Comparison of ENCODE assay signal across 10 mouse cellular contexts in genomic region chr16:53266116-53266515, GRCm38 (mm10).
DNase-seq lines count a peak whose midpoint lies in the region; ATAC-seq and TF ChIP-seq lines count a peak whose summit lies in the region.
"Had no signal": no experiment of that assay in that cellular context is flagged by ENCODE, and none has a peak within 500 bp of the region (broad histone marks: within the 10 kb centered on the region; RNA-seq: fewer than 3 reads in every experiment).

No protein-coding gene starts in this region.

- DNase-seq in Muller cell, postnatal 12 days (ENCODE audit: inconsistent ontology term), result peak; percentile 24
- DNase-seq in cerebellum, postnatal 10 days, result peak; percentile 84 to 87
- peak; percentile 22 to 59 for DNase-seq in heart, postnatal 36 days
- peak; percentile 54 to 74 for DNase-seq in left cerebral cortex, adult 2 months (ENCODE audit: extremely low spot score in 1 of 2, low spot score in 2 of 2)
- DNase-seq in naive thymus-derived CD4-positive, alpha-beta T cell, adult 2 months (ENCODE audit: low read depth), result peak; percentile 44
- DNase-seq in urinary bladder, postnatal 25 days (ENCODE audit: low spot score), result peak; percentile 42

- 20% methylated on average over 3 of the region's 3 CpGs for WGBS in intestine, postnatal 0 days
- WGBS in intestine, embryonic 16.5 days, result 16% methylated on average over 3 of the region's 3 CpGs

- H3K27me3 ChIP-seq in intestine, postnatal 0 days (replicated peaks; ENCODE audit: control insufficient read depth, insufficient read depth, low read length), result no peaks in the 10 kb centered on the region
- H3K27me3 ChIP-seq in intestine, embryonic 16.5 days (replicated peaks; ENCODE audit: control insufficient read depth, insufficient read depth, low read length), result no peaks in the 10 kb centered on the region
- H3K27me3 ChIP-seq: embryonic facial prominence, embryonic 15.5 days had no signal

- TF ChIP-seq CTCF in intestine, postnatal 0 days (IDR thresholded peaks at IDR 0.05; ENCODE audit: low read depth), result peak; percentile 79
- TF ChIP-seq CTCF in left cerebral cortex, adult 2 months (IDR thresholded peaks at IDR 0.05), result peak; percentile 87

- no peaks in the 10 kb centered on the region for H3K36me3 ChIP-seq in intestine, postnatal 0 days (ENCODE audit: control insufficient read depth, insufficient read depth)
- H3K36me3 ChIP-seq in intestine, embryonic 16.5 days (ENCODE audit: control insufficient read depth, insufficient read depth, low read length), result no peaks in the 10 kb centered on the region
- H3K36me3 ChIP-seq: embryonic facial prominence, embryonic 15.5 days had no signal

- H3K9ac ChIP-seq in intestine, postnatal 0 days (ENCODE audit: low read depth, low read length), result no peak overlapping the region
- H3K9ac ChIP-seq in intestine, embryonic 16.5 days (ENCODE audit: low read depth, low read length), result no peak overlapping the region
- H3K9ac ChIP-seq: embryonic facial prominence, embryonic 15.5 days had no signal

- no peak for ATAC-seq in intestine, postnatal 0 days
- ATAC-seq in intestine, embryonic 16.5 days, result no peak

- no peak overlapping the region for H3K4me3 ChIP-seq in intestine, postnatal 0 days (ENCODE audit: low read depth, low read length)
- H3K4me3 ChIP-seq in intestine, embryonic 16.5 days (ENCODE audit: low read length), result no peak overlapping the region
- H3K4me3 ChIP-seq in left cerebral cortex, adult 2 months, result no peak overlapping the region
- H3K4me3 ChIP-seq: embryonic facial prominence, embryonic 15.5 days; myocyte had no signal

- H3K4me2 ChIP-seq in intestine, postnatal 0 days (replicated peaks; ENCODE audit: low read depth), result no peak overlapping the region
- no peak overlapping the region for H3K4me2 ChIP-seq in intestine, embryonic 16.5 days (ENCODE audit: low read depth, low read length)
- H3K4me2 ChIP-seq: embryonic facial prominence, embryonic 15.5 days had no signal

- no peaks in the 10 kb centered on the region for H3K9me3 ChIP-seq in intestine, postnatal 0 days (ENCODE audit: control insufficient read depth)
- H3K9me3 ChIP-seq in intestine, embryonic 16.5 days (ENCODE audit: control insufficient read depth, low read length), result no peaks in the 10 kb centered on the region
- H3K9me3 ChIP-seq: embryonic facial prominence, embryonic 15.5 days had no signal

- H3K27ac ChIP-seq in intestine, postnatal 0 days (ENCODE audit: low read depth, low read length), result no peak overlapping the region
- no peak overlapping the region for H3K27ac ChIP-seq in intestine, embryonic 16.5 days (ENCODE audit: low read length)
- no peak overlapping the region for H3K27ac ChIP-seq in left cerebral cortex, adult 2 months
- H3K27ac ChIP-seq: embryonic facial prominence, embryonic 15.5 days had no signal

- intact Hi-C loops in heart, postnatal 36 days (cut with DNase I), result loop anchor here (1.0 kb wide), 2 partner anchors 813 to 955 kb away; no protein-coding TSS in a partner anchor
- intact Hi-C loops in left cerebral cortex, adult 2 months (cut with DNase I), result loop anchor here (1.0 to 10.0 kb wide), 4 partner anchors 813 to 1719 kb away; no protein-coding TSS in a partner anchor

- no peaks in the 10 kb centered on the region for H3K4me1 ChIP-seq in intestine, postnatal 0 days (replicated peaks; ENCODE audit: control insufficient read depth, insufficient read depth, low read length)
- no peaks in the 10 kb centered on the region for H3K4me1 ChIP-seq in intestine, embryonic 16.5 days (ENCODE audit: control insufficient read depth, insufficient read depth, low read length)
- H3K4me1 ChIP-seq: embryonic facial prominence, embryonic 15.5 days had no signal

Comparison
In these comparisons a context has a peak if more than half of its experiments do, and no peak if none do; other contexts are left out.
1. DNase-seq: peak in every context shown above with its lines; median percentile 86 in cerebellum, postnatal 10 days; 64 in left cerebral cortex, adult 2 months; 44 in naive thymus-derived CD4-positive, alpha-beta T cell, adult 2 months; 42 in urinary bladder, postnatal 25 days; 40 in heart, postnatal 36 days; 24 in Muller cell, postnatal 12 days.